Mouse (Mus musculus) kidney, postnatal 0 days (tissue): ENCODE measurements around the gene Trim25. TPM values are rescaled to one million over a fixed set of nuclear protein-coding genes. Genes with fewer than 3 reads are reported as not detected.
A peak's percentile ranks its signal among the peaks of the same experiment; 100 is the strongest.

ENCODE experiments used
- ATAC-seq: fragments of 200-750 bp; cut with Nextera tagmentation; replicated peaks from 2 replicates; pipeline ENCODE4 v1.8.0; 2017; ENCODE audit warnings: low read depth, moderate number of reproducible peaks, moderate TSS enrichment, moderate library complexity; ENCODE audit not compliant: low FRiP score
- DNase-seq: peaks from one replicate; pipeline ENCODE4 v3.0.0-alpha.2; 2016; ENCODE audit warnings: low spot score
- H3K27ac ChIP-seq: fragments of 300-500 bp; sonication (generic); 2 replicates; pipeline ENCODE4 v1.5.1; 2014; ENCODE audit warnings: mild to moderate bottlenecking
- H3K27me3 ChIP-seq: fragments of 300-500 bp; sonication (generic); 2 replicates; pipeline ENCODE4 v1.6.1; 2014; ENCODE audit warnings: low read length, mixed read lengths; ENCODE audit not compliant: insufficient read depth
- H3K36me3 ChIP-seq: fragments of 300-500 bp; sonication (generic); 2 replicates; pipeline ENCODE4 v1.6.1; 2014; ENCODE audit warnings: low read length, mixed read lengths; ENCODE audit not compliant: insufficient read depth
- H3K4me1 ChIP-seq: fragments of 300-500 bp; sonication (generic); replicated peaks from 2 replicates; pipeline ENCODE4 v1.6.1; 2014; ENCODE audit warnings: antibody characterized with exemption, low read length, mixed read lengths; ENCODE audit not compliant: insufficient read depth
- H3K4me2 ChIP-seq: fragments of 300-500 bp; sonication (generic); 2 replicates; pipeline ENCODE4 v1.6.1; 2014; ENCODE audit warnings: mild to moderate bottlenecking, low read length, moderate library complexity, mixed read lengths
- H3K4me3 ChIP-seq: fragments of 300-500 bp; sonication (generic); replicated peaks from 2 replicates; pipeline ENCODE4 v1.5.1; 2014; ENCODE audit warnings: low read depth, low read length
- H3K9ac ChIP-seq: fragments of 300-500 bp; sonication (generic); 2 replicates; pipeline ENCODE4 v1.6.1; 2014; ENCODE audit warnings: low read depth, low read length
- H3K9me3 ChIP-seq: fragments of 300-500 bp; sonication (generic); replicated peaks from 2 replicates; pipeline ENCODE4 v1.6.1; 2016; ENCODE audit warnings: low read length, inconsistent platforms, mixed read lengths
- CTCF ChIP-seq: IDR thresholded peaks from 2 replicates; pipeline ENCODE4 v1.5.1; 2016; ENCODE audit warnings: antibody characterized with exemption, low read depth, mild to moderate bottlenecking, moderate library complexity
- WGBS: fragments of 180-500 bp; shearing (Covaris S2); extraction: QIAGEN DNeasy Blood & Tissue Kit; methylation state at CpG from one replicate; pipeline ENCODE4 v1.1.7; 2014; 5-methylcytosine and 5-hydroxymethylcytosine counted together
- polyA plus RNA-seq: library from polyadenylated mRNA; unstranded; fragments of >200 nt; fragmentation: Nextera tagmentation; extraction: Ambion mirVana; gene quantifications from 2 replicates; pipeline ENCODE4 v1.2.1, GENCODE M21; 2015

Gene Trim25
- polyA plus RNA-seq, 1 experiment from 2014 or later, result 17.6 TPM

DNA sequence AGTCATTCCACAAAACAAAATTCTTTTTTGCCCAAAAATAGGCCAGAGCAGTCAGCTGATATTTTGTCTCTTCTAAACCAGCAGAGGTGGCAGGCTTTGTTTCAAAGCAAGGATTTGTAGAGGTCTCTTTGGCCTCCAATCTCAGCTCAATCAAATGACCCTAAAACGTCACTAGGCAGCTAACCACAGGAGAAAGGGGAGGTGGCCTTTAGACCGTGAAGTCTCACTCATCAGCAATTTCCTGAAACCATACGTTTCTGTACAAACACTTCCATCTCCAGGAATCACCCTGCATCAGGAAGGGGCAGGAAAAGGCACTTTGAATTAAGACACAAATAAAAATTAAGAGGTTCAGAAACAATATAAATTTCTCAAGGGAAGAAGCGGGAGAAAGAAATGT is 44.4 kb upstream of the Trim25 start:
- H3K4me3 ChIP-seq, result peak overlapping the region; percentile 59
- H3K9ac ChIP-seq, result peak overlapping the region; percentile 53; the same call in 1 of the 2 replicates
- 0% methylated on average over 4 of the region's 4 CpGs for WGBS
- DNase-seq, result peak; percentile 81
- H3K27ac ChIP-seq, result peak overlapping the region; percentile 78
- no peaks in the 10 kb centered on the region for H3K9me3 ChIP-seq
- no peak; the same call in 1 of the 2 replicates for TF ChIP-seq CTCF
- H3K4me2 ChIP-seq, result peak overlapping the region; percentile 57
- 0 out of 2 replicates have a peak, but pooled peaks cover 2% of the 10 kb centered on the region for H3K36me3 ChIP-seq
- H3K27me3 ChIP-seq, result no peaks in the 10 kb centered on the region
- ATAC-seq, result peak; percentile 74
- H3K4me1 ChIP-seq, result no peaks in the 10 kb centered on the region

DNA sequence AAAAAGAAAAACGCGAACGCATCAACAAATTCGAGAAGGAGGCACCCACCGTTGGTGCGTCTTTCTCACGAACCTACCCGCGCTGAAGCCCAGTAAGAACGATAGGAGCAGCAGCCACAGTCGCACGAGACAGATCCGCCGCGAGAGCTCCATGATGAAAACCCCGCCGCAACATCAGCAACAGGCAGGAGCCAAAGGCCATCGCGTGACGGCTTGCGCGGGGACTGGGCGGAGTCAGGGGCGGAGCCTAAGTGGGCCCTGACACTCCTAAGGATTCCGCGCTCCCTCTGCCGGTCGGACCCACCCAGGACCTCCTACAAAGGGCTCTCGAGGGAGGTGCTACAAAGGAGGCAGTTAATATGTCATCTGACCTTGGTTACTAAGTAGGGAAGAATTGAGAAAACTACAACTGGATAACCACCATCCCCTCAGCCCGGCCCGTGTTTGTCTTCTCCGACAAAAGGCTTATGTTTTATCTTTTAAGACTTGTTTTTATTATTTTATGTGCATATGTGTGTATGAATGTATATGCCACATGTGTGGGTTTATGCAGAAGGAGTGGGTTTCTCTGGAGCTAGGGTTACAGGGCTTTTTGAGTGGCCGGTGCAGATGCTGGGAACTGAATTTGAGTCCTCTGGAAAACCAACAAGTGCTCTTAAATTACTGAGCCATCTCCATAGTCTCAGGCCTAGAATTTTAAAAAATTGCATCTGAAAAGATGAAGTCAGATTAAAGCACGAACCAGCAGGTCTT is 43.8 kb upstream of the Trim25 start, which contains the start of gene Scpep1:
Gene Scpep1, minus strand, starts transcription at position 249 of the 753 bp plus-strand sequence.
- no peaks in the 10 kb centered on the region for H3K9me3 ChIP-seq
- H3K4me3 ChIP-seq, result peak within 1 kb of the TSS; percentile 59
- H3K9ac ChIP-seq, result peak within 1 kb of the TSS; percentile 53; the same call in 1 of the 2 replicates
- ATAC-seq, result peak; percentile 97
- 3% methylated on average over 34 of the region's 34 CpGs for WGBS
- no peaks in the 10 kb centered on the region for H3K27me3 ChIP-seq
- peak within 1 kb of the TSS; percentile 57 for H3K4me2 ChIP-seq
- peak; percentile 87 for TF ChIP-seq CTCF
- H3K4me1 ChIP-seq, result no peaks in the 10 kb centered on the region
- H3K36me3 ChIP-seq, result 0 out of 2 replicates have a peak, but pooled peaks cover under 1% of the 10 kb centered on the region
- peak; percentile 99 for DNase-seq
- peak within 1 kb of the TSS; percentile 78 for H3K27ac ChIP-seq

DNA sequence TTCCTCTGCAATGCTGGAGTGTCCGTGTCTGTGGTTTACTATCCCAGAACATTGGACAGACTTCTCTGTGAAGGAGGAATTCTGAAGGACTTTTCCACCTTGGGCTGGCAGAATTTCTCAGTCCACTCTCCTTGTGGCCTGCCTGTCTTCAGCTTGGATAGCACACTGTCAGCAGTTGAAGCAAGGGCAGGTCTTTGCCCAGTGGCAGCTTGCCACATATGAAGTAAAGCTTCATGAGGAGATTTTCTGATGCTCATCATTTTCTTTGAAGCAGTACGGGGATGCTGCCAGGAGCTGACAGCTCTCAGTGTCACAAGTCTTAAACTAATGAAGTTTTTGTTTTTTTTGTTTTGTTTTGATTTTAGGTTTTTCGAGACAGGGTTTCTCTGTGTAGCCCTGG is 40.3 kb upstream of the Trim25 start:
- no peak overlapping the region for H3K4me3 ChIP-seq
- H3K27me3 ChIP-seq, result no peaks in the 10 kb centered on the region
- no peak overlapping the region for H3K4me2 ChIP-seq
- H3K27ac ChIP-seq, result no peak overlapping the region
- no peak overlapping the region for H3K9ac ChIP-seq
- no peaks in the 10 kb centered on the region for H3K4me1 ChIP-seq
- ATAC-seq, result no peak
- no peaks in the 10 kb centered on the region for H3K36me3 ChIP-seq
- TF ChIP-seq CTCF, result no peak
- no peak for DNase-seq
- no peaks in the 10 kb centered on the region for H3K9me3 ChIP-seq
- 72% methylated on average over 3 of the region's 3 CpGs for WGBS

DNA sequence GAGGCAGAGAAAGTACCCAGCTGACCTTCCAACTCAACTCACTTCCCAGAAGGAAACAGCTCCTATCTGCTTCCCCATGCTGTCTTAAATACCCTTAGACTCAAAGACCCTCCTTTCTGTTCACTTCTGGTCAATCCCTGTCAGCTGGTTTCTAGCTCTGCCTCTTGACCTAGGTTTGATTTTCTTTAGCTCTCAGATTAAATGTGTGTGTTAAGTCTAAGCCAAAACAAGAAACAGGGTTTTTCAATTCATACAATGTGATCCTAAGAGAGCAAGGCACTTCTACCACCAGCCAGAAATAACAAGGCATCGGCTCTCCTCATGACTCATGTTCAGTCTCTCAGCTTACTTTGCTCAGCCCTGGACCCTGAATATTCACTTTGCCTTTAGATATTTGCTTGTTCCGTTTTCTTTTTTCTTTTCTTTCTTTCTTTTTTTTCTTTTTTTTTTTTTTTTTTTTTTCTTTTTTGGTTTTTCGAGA is 32.3 kb upstream of the Trim25 start, which contains the start of gene Elobl:
Gene Elobl, minus strand, starts transcription at position 51 of the 481 bp plus-strand sequence.
- no peak for TF ChIP-seq CTCF
- H3K36me3 ChIP-seq, result no peaks in the 10 kb centered on the region
- H3K27me3 ChIP-seq, result no peaks in the 10 kb centered on the region
- no peak within 1 kb of the TSS for H3K4me3 ChIP-seq
- DNase-seq (no peak), ATAC-seq (no peak)
- no peak within 1 kb of the TSS for H3K27ac ChIP-seq
- H3K9ac ChIP-seq, result no peak within 1 kb of the TSS
- no peaks in the 10 kb centered on the region for H3K4me1 ChIP-seq
- no peak within 1 kb of the TSS for H3K4me2 ChIP-seq
- 93% methylated on average over 2 of the region's 3 CpGs for WGBS
- H3K9me3 ChIP-seq, result no peaks in the 10 kb centered on the region

DNA sequence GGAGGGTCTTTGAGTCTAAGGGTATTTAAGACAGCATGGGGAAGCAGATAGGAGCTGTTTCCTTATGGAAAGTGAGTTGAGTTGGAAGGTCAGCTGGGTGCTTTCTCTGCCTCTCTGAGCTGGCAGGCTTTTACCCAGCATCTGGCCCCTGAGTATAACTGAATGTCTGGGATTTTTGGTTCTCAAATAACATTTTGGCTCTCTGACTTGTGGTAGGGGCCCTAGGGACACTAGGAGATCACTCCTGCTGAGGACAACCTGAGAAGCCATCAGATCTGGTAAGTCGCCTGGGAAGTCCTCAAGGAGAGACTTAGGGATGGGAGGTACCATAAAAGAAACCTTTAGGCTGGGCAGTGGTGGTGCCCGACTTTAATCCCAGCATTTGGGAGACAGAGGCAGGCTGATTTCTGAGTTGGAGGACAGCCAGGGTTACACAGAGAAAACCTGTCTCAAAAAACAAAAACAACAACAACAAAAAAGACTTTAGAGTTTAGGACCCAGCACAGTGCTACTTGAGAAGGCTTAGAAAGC is 28.9 kb upstream of the Trim25 start, which contains the start of gene Coil:
Gene Coil, plus strand, starts transcription at position 51 of the 531 bp plus-strand sequence.
- no peaks in the 10 kb centered on the region for H3K9me3 ChIP-seq
- DNase-seq (peak; percentile 28), ATAC-seq (no peak)
- no peak within 1 kb of the TSS for H3K27ac ChIP-seq
- H3K4me2 ChIP-seq, result no peak within 1 kb of the TSS
- 38% methylated on average over 2 of the region's 2 CpGs for WGBS
- H3K36me3 ChIP-seq, result no peaks in the 10 kb centered on the region
- no peaks in the 10 kb centered on the region for H3K4me1 ChIP-seq
- no peak within 1 kb of the TSS for H3K4me3 ChIP-seq
- H3K9ac ChIP-seq, result no peak within 1 kb of the TSS
- no peaks in the 10 kb centered on the region for H3K27me3 ChIP-seq
- TF ChIP-seq CTCF, result no peak

DNA sequence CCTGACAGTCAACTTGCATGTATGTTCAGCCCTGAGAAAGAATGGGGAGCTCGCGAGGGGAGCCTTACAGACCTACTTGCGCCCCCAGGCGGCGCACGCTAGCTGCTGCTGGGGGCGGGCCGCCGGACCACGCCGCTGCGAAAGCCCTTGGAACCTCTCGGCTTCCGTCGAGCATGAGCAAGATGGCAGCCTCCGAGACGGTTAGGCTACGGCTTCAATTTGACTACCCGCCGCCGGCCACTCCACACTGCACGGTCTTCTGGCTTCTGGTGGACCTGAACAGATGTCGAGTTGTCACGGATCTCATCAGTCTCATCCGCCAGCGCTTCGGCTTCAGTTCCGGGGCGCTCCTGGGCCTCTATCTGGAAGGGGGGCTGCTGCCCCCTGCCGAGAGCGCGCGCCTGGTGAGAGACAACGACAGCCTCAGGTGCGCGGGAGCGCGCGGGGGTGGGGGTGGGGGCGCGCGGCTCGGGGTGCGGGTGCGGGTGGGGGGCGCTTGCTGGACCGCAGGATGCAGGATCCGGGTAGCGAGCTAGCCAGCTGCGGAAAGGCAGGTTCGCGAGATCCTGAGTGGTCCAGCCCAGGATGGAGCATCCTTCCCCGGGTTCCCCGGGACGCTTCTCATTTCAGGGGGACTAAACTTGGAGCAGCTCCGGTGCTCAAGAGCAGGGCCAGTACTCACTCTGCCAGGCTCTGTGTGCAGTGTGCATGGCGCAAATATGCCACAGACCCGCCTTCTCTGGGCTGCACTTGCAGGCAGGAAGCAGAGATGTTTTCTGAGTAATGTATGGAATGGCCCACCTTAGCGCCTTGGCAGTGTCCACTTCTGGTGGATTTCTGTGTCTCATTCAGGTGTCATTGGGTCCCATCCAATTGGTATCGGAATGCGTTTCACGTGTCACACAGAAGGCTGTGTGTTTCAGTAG is 25.1 kb upstream of the Trim25 start:
- Histone ChIP-seq H3K36me3 (no peaks in the 10 kb centered on the region), H3K4me1 (no peaks in the 10 kb centered on the region), H3K27me3 (no peaks in the 10 kb centered on the region), H3K4me3 (peak overlapping the region; percentile 82), H3K27ac (peak overlapping the region; percentile 81), H3K9ac (peak overlapping the region; percentile 80), H3K9me3 (no peaks in the 10 kb centered on the region), H3K4me2 (peak overlapping the region; percentile 69)
- peak; percentile 92 for TF ChIP-seq CTCF
- WGBS, result 2% methylated on average over 55 of the region's 62 CpGs
- ATAC-seq (peak; percentile 84), DNase-seq (peak; percentile 97)
